Mouse (Mus musculus): ENCODE results near the gene Abca7. TPM values are rescaled to one million over a fixed set of nuclear protein-coding genes. Genes with fewer than 3 reads are reported as not detected.
A peak's percentile ranks its signal among the peaks of the same experiment; 100 is the strongest.
"Not testable (repeated sequence)": the region's sequence is repeated elsewhere in the genome, so short reads cannot be mapped to it uniquely, and the experiment has no call there.

Gene Abca7
- total RNA-seq, 2 experiments from 2014 or later = 20.6 to 22.3 TPM

- DNase-seq (ENCODE audit: low spot score in 2 of 2) = not testable (repeated sequence)
These were observed 45.2 kb downstream of the Abca7 start for GRCm38 (mm10) chr10:80041409-80042060.

- no peak for DNase-seq (ENCODE audit: low spot score in 2 of 2)
These were observed 47.8 kb downstream of the Abca7 start for GRCm38 (mm10) chr10:80044087-80044486.

GRCm38 (mm10) chr10:80045364-80045763, 49.1 kb downstream of the Abca7 start:
- DNase-seq (ENCODE audit: low spot score in 2 of 2) = not testable (repeated sequence)

- DNase-seq (ENCODE audit: low spot score in 2 of 2) = no peak
These were observed 49.5 kb downstream of the Abca7 start for GRCm38 (mm10) chr10:80045766-80046165.

- no peak for DNase-seq (ENCODE audit: low spot score in 2 of 2)
These were observed 50.8 kb downstream of the Abca7 start, which contains the start of gene Gpx4 for GRCm38 (mm10) chr10:80047041-80047565. Gpx4 (plus strand) TSS chr10:80047166.

- DNase-seq (ENCODE audit: low spot score in 2 of 2) = no peak
These were observed 52.1 kb downstream of the Abca7 start for GRCm38 (mm10) chr10:80048396-80048795.

GRCm38 (mm10) chr10:80048834-80049233, 52.5 kb downstream of the Abca7 start:
- no peak for DNase-seq (ENCODE audit: low spot score in 2 of 2)

GRCm38 (mm10) chr10:80050244-80050643, 54.0 kb downstream of the Abca7 start:
- no peak for DNase-seq (ENCODE audit: low spot score in 2 of 2)

GRCm38 (mm10) chr10:80050885-80051617, 54.8 kb downstream of the Abca7 start:
- DNase-seq (ENCODE audit: low spot score in 2 of 2) = no peak

- peak in 1 of 2 experiments; percentile 54 for DNase-seq (ENCODE audit: low spot score in 2 of 2)
These were observed 55.5 kb downstream of the Abca7 start for GRCm38 (mm10) chr10:80051618-80052373.

GRCm38 (mm10) chr10:80052374-80052764, 56.1 kb downstream of the Abca7 start:
- DNase-seq (ENCODE audit: low spot score in 2 of 2) = no peak

- peak; percentile 98 for DNase-seq (ENCODE audit: low spot score in 2 of 2)
These were observed 57.0 kb downstream of the Abca7 start for GRCm38 (mm10) chr10:80053259-80053780.

GRCm38 (mm10) chr10:80053831-80054815, 57.8 kb downstream of the Abca7 start:
- DNase-seq (ENCODE audit: low spot score in 2 of 2) = peak; percentile 64 to 71

- not testable (repeated sequence) for DNase-seq (ENCODE audit: low spot score in 2 of 2)
These were observed 58.6 kb downstream of the Abca7 start for GRCm38 (mm10) chr10:80054911-80055310.

GRCm38 (mm10) chr10:80055364-80055763, 59.1 kb downstream of the Abca7 start:
- DNase-seq (ENCODE audit: low spot score in 2 of 2) = no peak

GRCm38 (mm10) chr10:80055891-80056290, 59.6 kb downstream of the Abca7 start:
- no peak for DNase-seq (ENCODE audit: low spot score in 2 of 2)

- DNase-seq (ENCODE audit: low spot score in 2 of 2) = no peak
These were observed 60.2 kb downstream of the Abca7 start for GRCm38 (mm10) chr10:80056506-80056905.

- DNase-seq (ENCODE audit: low spot score in 2 of 2) = no peak
These were observed 60.8 kb downstream of the Abca7 start for GRCm38 (mm10) chr10:80056976-80057682.

- no peak for DNase-seq (ENCODE audit: low spot score in 2 of 2)
These were observed 61.5 kb downstream of the Abca7 start for GRCm38 (mm10) chr10:80057683-80058326.
